Mouse (Mus musculus) midbrain, postnatal 0 days (tissue): ENCODE results near the gene F3. TPM values are rescaled to one million over a fixed set of nuclear protein-coding genes. Genes with fewer than 3 reads are reported as not detected.

Experiments used
- ATAC-seq: fragments of 200-750 bp; cut with Nextera tagmentation; 2 replicates; pipeline ENCODE4 v1.8.0; 2017; ENCODE audit warnings: moderate number of reproducible peaks, mild to moderate bottlenecking, moderate TSS enrichment, moderate library complexity; ENCODE audit not compliant: low FRiP score
- DNase-seq: peaks from one replicate; pipeline ENCODE4 v3.0.0-alpha.2; 2015; ENCODE audit warnings: low spot score
- H3K27ac ChIP-seq: fragments of 300-500 bp; sonication (generic); 2 replicates; pipeline ENCODE4 v1.5.1; 2014; ENCODE audit warnings: low read depth, mild to moderate bottlenecking, low read length, mixed read lengths
- H3K27me3 ChIP-seq: fragments of 300-500 bp; sonication (generic); 2 replicates; pipeline ENCODE4 v1.6.1; 2014; ENCODE audit warnings: low read length, control low read depth, mixed read lengths; ENCODE audit not compliant: insufficient read depth
- H3K36me3 ChIP-seq: fragments of 300-500 bp; sonication (generic); 2 replicates; pipeline ENCODE4 v1.6.1; 2014; ENCODE audit warnings: low read length, control low read depth, mixed read lengths; ENCODE audit not compliant: insufficient read depth
- H3K4me1 ChIP-seq: fragments of 300-500 bp; sonication (generic); 2 replicates; pipeline ENCODE4 v1.6.1; 2014; ENCODE audit warnings: mild to moderate bottlenecking, control low read depth, antibody characterized with exemption, low read length, mixed read lengths; ENCODE audit not compliant: insufficient read depth
- H3K4me2 ChIP-seq: fragments of 300-500 bp; sonication (generic); 2 replicates; pipeline ENCODE4 v1.6.1; 2014; ENCODE audit warnings: low read depth, mild to moderate bottlenecking, low read length, mixed read lengths; ENCODE audit not compliant: poor library complexity, severe bottlenecking
- H3K4me3 ChIP-seq: fragments of 300-500 bp; sonication (generic); 2 replicates; pipeline ENCODE4 v1.5.1; 2014; ENCODE audit warnings: low read depth, mild to moderate bottlenecking, low read length, moderate library complexity
- H3K9ac ChIP-seq: fragments of 300-500 bp; sonication (generic); replicated peaks from 2 replicates; pipeline ENCODE4 v1.6.1; 2014; ENCODE audit warnings: mild to moderate bottlenecking, low read length, moderate library complexity, mixed read lengths; ENCODE audit not compliant: poor library complexity, severe bottlenecking
- H3K9me3 ChIP-seq: fragments of 300-500 bp; sonication (generic); 2 replicates; pipeline ENCODE4 v1.6.1; 2016; ENCODE audit warnings: low read length, control low read depth
- CTCF ChIP-seq: IDR thresholded peaks from 2 replicates; pipeline ENCODE4 v1.5.1; 2016; ENCODE audit warnings: antibody characterized with exemption, mild to moderate bottlenecking
- WGBS: fragments of 180-500 bp; shearing (Covaris S2); extraction: QIAGEN DNeasy Blood & Tissue Kit; methylation state at CpG from one replicate; pipeline ENCODE4 v1.1.7; 2014; 5-methylcytosine and 5-hydroxymethylcytosine counted together
- polyA plus RNA-seq: library from polyadenylated mRNA; unstranded; fragments of >200 nt; fragmentation: Nextera tagmentation; extraction: Ambion mirVana; gene quantifications from 2 replicates; pipeline ENCODE4 v1.2.1, GENCODE M21; 2015
- total RNA-seq: library from RNA; depleted of rRNA; stranded (reverse); fragments of >200 nt; gene quantifications from 2 replicates; pipeline ENCODE4 v1.2.3, GENCODE M21; 2014

F3 gene
- total and polyA plus RNA-seq, 2 experiments from 2014 or later, result 15.6 to 16.7 TPM

DNA sequence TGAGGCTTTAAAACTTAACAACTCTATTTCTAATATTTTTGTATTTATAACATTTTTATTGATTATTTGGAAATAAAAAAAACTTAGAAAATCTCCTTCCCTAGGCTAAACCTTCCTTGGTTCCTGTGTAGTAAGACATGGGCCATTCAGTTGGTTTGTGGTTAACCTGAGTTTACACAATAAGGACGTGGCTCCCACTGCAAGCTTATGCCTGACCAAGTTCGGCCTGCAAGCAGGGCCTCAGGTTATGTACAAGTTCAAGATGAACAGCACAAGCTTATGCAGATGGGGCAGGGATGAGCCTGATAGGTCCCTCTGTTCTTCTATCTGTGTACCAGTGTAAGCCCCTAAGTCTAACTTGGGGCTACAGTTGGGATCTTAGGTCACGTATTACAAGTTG, 33.6 kb upstream of the F3 start:
- H3K9ac ChIP-seq, result no peak overlapping the region
- H3K4me1 ChIP-seq, result no peaks in the 10 kb centered on the region
- no peaks in the 10 kb centered on the region for H3K9me3 ChIP-seq
- DNase-seq (no peak), ATAC-seq (no peak)
- no peak overlapping the region for H3K27ac ChIP-seq
- TF ChIP-seq CTCF, result no peak
- H3K4me2 ChIP-seq, result no peak overlapping the region
- no peaks in the 10 kb centered on the region for H3K27me3 ChIP-seq
- H3K36me3 ChIP-seq, result no peaks in the 10 kb centered on the region
- H3K4me3 ChIP-seq, result no peak overlapping the region
- 91% methylated on average over 3 of the region's 3 CpGs for WGBS

DNA sequence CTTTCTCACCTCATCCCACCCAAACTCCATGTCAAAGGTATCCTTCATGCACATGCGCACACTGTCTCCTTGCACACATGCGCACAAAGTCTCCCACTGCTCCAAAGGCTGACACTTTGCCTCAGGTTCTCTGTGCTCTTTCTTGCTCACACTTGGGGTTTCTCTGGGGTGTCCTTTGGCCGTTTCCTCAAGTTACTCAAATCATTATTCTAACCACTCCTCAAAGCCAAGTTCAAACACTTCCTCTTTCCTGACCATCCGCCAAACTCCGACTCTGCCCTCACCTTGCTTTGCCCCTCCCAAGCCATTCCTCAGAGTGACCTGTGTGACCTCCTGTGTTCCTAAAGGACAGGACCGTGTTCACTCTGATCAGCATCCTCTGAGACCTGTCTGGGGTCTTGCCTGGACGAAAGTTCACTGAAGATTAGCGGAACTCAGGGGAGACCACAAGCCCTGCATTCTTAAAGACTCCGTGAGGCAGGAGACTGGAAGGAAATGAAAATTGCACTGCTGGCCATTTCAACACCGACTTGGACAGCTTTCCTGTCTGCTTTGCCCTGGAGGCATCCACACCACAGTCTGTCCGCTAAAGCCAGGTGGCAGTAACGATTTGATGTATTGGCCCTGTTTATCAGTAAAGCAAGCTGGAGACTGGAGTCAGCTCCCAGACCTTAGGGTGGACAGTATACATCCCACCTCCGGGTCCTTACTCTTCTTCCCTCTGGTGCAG, 30.2 kb upstream of the F3 start:
- Histone ChIP-seq H3K36me3 (no peaks in the 10 kb centered on the region), H3K4me1 (no peaks in the 10 kb centered on the region), H3K27me3 (no peaks in the 10 kb centered on the region), H3K27ac (no peak overlapping the region), H3K9me3 (no peaks in the 10 kb centered on the region), H3K4me3 (no peak overlapping the region), H3K9ac (no peak overlapping the region), H3K4me2 (no peak overlapping the region)
- no peak for TF ChIP-seq CTCF
- 77% methylated on average over 13 of the region's 13 CpGs for WGBS
- DNase-seq, result peak; percentile 3
- no peak for ATAC-seq

DNA sequence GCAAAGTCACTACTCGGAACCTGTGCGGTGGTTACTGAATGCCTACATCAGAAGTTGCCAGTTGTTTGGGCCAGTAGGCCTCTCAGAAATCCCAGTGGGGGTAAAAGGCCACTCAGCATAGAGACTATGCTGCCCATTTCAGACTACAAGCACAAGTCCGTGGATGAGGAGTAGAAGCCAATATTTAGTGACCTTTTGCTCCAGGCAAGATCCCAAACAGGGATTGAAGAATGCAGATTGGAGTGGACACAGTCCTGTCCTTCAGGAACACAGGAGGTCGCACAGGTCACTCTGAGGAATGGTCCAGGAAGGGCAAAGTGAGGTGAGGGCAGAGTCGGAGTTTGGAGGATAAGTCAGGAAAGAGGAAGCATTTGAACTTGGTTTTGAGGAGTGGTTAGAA, 29.6 kb upstream of the F3 start:
- DNase-seq, result no peak
- ATAC-seq, result no peak
- H3K4me2 ChIP-seq, result no peak overlapping the region
- no peak overlapping the region for H3K9ac ChIP-seq
- WGBS, result 91% methylated on average over 5 of the region's 5 CpGs
- TF ChIP-seq CTCF, result no peak
- H3K4me3 ChIP-seq, result no peak overlapping the region
- H3K36me3 ChIP-seq, result no peaks in the 10 kb centered on the region
- no peak overlapping the region for H3K27ac ChIP-seq
- no peaks in the 10 kb centered on the region for H3K9me3 ChIP-seq
- no peaks in the 10 kb centered on the region for H3K4me1 ChIP-seq
- no peaks in the 10 kb centered on the region for H3K27me3 ChIP-seq

DNA sequence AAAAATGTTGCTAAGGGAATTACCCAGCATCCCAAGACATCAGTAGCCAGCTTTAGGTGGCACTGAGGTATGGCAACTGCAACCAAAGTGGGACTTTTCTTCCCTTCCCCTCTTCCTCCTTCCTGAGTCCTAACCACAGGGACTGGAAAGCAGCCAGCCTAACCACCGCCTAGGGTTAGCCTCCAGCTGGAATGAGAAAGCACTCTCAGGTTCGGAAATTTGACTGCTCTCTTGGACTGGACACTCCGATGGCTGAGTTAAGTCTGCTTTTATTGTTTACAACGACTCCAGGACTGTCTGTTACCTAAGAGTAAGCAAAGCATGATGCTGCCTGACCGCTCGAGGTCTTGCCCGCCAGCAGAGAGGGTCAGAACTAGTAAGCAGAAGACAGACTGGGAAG, 26.2 kb upstream of the F3 start:
- no peaks in the 10 kb centered on the region for H3K36me3 ChIP-seq
- H3K27me3 ChIP-seq, result no peaks in the 10 kb centered on the region
- H3K4me3 ChIP-seq, result no peak overlapping the region
- DNase-seq (no peak), ATAC-seq (no peak)
- peaks cover 13% of the 10 kb centered on the region; the same call in 1 of the 2 replicates for H3K4me1 ChIP-seq
- WGBS, result 80% methylated on average over 7 of the region's 7 CpGs
- no peak overlapping the region for H3K9ac ChIP-seq
- no peak overlapping the region for H3K27ac ChIP-seq
- TF ChIP-seq CTCF, result no peak
- H3K9me3 ChIP-seq, result no peaks in the 10 kb centered on the region
- H3K4me2 ChIP-seq, result no peak overlapping the region

DNA sequence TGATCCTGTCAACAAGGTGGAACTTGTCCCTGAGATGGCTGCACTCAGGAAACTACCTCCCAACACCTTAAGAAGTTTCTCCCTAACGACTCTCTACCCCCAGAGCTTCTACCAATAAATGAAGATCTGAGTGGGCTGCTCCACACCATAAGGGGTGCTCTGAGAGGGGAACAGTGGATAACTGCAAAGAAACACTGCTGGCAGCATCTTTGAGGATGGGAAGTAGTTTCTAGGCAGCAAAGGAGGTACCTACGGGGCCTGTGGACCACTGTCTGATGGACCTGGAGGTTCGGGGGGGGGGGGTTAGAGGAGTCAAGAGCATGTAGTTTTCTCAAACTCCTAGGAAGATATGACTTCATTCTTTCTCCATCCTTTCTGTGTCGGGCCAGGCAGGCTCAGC, 23.9 kb upstream of the F3 start:
- H3K27ac ChIP-seq, result peak overlapping the region; percentile 85; the same call in 1 of the 2 replicates
- no peak overlapping the region for H3K4me2 ChIP-seq
- peaks cover 13% of the 10 kb centered on the region; the same call in 1 of the 2 replicates for H3K4me1 ChIP-seq
- no peak overlapping the region for H3K4me3 ChIP-seq
- H3K9ac ChIP-seq, result no peak overlapping the region
- 62% methylated on average over 4 of the region's 4 CpGs for WGBS
- no peak for DNase-seq
- H3K9me3 ChIP-seq, result no peaks in the 10 kb centered on the region
- no peaks in the 10 kb centered on the region for H3K27me3 ChIP-seq
- no peak for TF ChIP-seq CTCF
- ATAC-seq, result no peak
- no peaks in the 10 kb centered on the region for H3K36me3 ChIP-seq

DNA sequence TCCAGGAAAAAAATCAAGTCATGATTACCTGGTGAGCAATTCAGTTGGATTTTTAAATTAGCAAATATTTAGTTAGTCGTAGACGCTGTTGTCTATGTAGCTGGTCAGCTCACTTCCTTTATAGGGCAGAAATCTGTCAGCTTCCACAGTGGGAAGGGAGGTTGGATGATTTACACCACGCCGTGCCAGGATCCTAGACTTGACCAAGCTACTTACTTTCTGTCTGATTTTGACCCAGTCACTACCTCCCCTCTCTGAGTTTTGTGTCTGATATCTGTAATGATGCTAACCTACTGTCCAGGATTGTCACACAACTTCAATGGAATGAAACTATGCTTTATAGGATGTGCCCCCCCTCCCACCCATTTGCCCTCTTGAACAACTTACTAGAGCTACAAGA, 23.5 kb upstream of the F3 start:
- DNase-seq, result no peak
- Histone ChIP-seq H3K27ac (peak overlapping the region; percentile 85), H3K9me3 (no peaks in the 10 kb centered on the region), H3K4me2 (no peak overlapping the region), H3K36me3 (no peaks in the 10 kb centered on the region), H3K27me3 (no peaks in the 10 kb centered on the region), H3K9ac (no peak overlapping the region), H3K4me3 (no peak overlapping the region), H3K4me1 (peaks cover 13% of the 10 kb centered on the region; the same call in 1 of the 2 replicates)
- no peak for TF ChIP-seq CTCF
- peak; percentile 22; the same call in 1 of the 2 replicates for ATAC-seq
- 51% methylated on average over 4 of the region's 4 CpGs for WGBS
